Mouse (Mus musculus) MEL (cell line): Measurements from ENCODE around the gene 9130023H24Rik. TPM values are rescaled to one million over a fixed set of nuclear protein-coding genes. Genes with fewer than 3 reads are reported as not detected.
A peak's percentile ranks its signal among the peaks of the same experiment; 100 is the strongest.

Experiments used
- DNase-seq: peaks from one replicate; pipeline ENCODE4 v3.0.0; 2011; ENCODE audit warnings: low read depth, low spot score
- H3K27ac ChIP-seq: 2 replicates; pipeline ENCODE4 v1.5.1; 2012; ENCODE audit warnings: low read depth, mild to moderate bottlenecking, control low read depth, low read length, moderate library complexity; ENCODE audit not compliant: control insufficient read depth
- H3K27me3 ChIP-seq, 2 experiments: fragments of 150-350 bp in 1 of 2; sonication (generic) in 1 of 2; 2 replicates each; pipeline ENCODE4 v1.6.1; 2012; ENCODE audit warnings: low read length in 2 of 2, mild to moderate bottlenecking in 2 of 2, improper control_type of control experiment in 1 of 2, moderate library complexity in 1 of 2; ENCODE audit not compliant: insufficient read depth in 2 of 2, control insufficient read depth in 1 of 2
- H3K36me3 ChIP-seq, 2 experiments: 2 replicates each; pipeline ENCODE4 v1.6.1; 2012 to 2014; ENCODE audit warnings: low read length in 2 of 2, improper control_type of control experiment in 1 of 2, inconsistent platforms in 1 of 2, mild to moderate bottlenecking in 1 of 2; ENCODE audit not compliant: insufficient read depth in 2 of 2, control insufficient read depth in 1 of 2
- H3K4me1 ChIP-seq, 2 experiments: fragments of 150-350 bp in 1 of 2; sonication (generic) in 1 of 2; 2 replicates each; pipeline ENCODE4 v1.6.1; 2012; ENCODE audit warnings: low read length in 2 of 2, improper control_type of control experiment in 1 of 2, mild to moderate bottlenecking in 1 of 2; ENCODE audit not compliant: insufficient read depth in 2 of 2, control insufficient read depth in 1 of 2
- H3K4me3 ChIP-seq, 2 experiments: fragments of 150-350 bp in 1 of 2; sonication (generic) in 1 of 2; 2 replicates each; pipeline ENCODE4 v1.5.1; 2012; ENCODE audit warnings: low read depth in 2 of 2, low read length in 2 of 2, mild to moderate bottlenecking in 2 of 2, moderate library complexity in 2 of 2, control low read depth in 1 of 2, improper control_type of control experiment in 1 of 2; ENCODE audit not compliant: control insufficient read depth in 1 of 2, insufficient read depth in 1 of 2
- H3K79me2 ChIP-seq: 2 replicates; pipeline ENCODE4 v1.6.1; 2012; ENCODE audit warnings: mild to moderate bottlenecking, low read length, moderate library complexity; ENCODE audit not compliant: control insufficient read depth, poor library complexity, insufficient read depth
- H3K9ac ChIP-seq: 2 replicates; pipeline ENCODE4 v1.6.1; 2012; ENCODE audit warnings: low read depth, mild to moderate bottlenecking, control low read depth, low read length, moderate library complexity; ENCODE audit not compliant: control insufficient read depth, poor library complexity, severe bottlenecking
- H3K9me3 ChIP-seq: fragments of 150-350 bp; sonication (generic); replicated peaks from 2 replicates; pipeline ENCODE4 v1.6.1; 2012; ENCODE audit warnings: mild to moderate bottlenecking, low read length, improper control_type of control experiment, moderate library complexity; ENCODE audit not compliant: insufficient read depth
- BHLHE40 ChIP-seq: IDR thresholded peaks from 2 replicates; pipeline ENCODE4 v1.6.1; 2012; ENCODE audit warnings: low read depth, mild to moderate bottlenecking, inconsistent platforms, low read length, improper control_type of control experiment, borderline replicate concordance
- CHD1 ChIP-seq: IDR thresholded peaks from 2 replicates; pipeline ENCODE4 v1.6.1; 2012; ENCODE audit warnings: low read depth, mild to moderate bottlenecking, inconsistent platforms, low read length, improper control_type of control experiment
- CHD2 ChIP-seq: IDR thresholded peaks from 2 replicates; pipeline ENCODE4 v1.6.1; 2011; ENCODE audit warnings: low read length, improper control_type of control experiment
- CTCF ChIP-seq, 3 experiments: IDR thresholded peaks in 2 of 3; conservative IDR thresholded peaks in 1 of 3; 2 replicates each; pipeline ENCODE4 v1.5.1; 2011 to 2012; ENCODE audit warnings: low read length in 3 of 3, low read depth in 2 of 3, mild to moderate bottlenecking in 2 of 3, improper control_type of control experiment in 1 of 3, inconsistent platforms in 1 of 3, mixed read lengths in 1 of 3, moderate library complexity in 1 of 3; ENCODE audit not compliant: control insufficient read depth in 1 of 3, insufficient read depth in 1 of 3, poor library complexity in 1 of 3, severe bottlenecking in 1 of 3
- E2F4 ChIP-seq: IDR thresholded peaks from 2 replicates; pipeline ENCODE4 v1.6.1; 2011; ENCODE audit warnings: low read depth, low read length, improper control_type of control experiment, borderline replicate concordance
- ELF1 ChIP-seq: IDR thresholded peaks from 2 replicates; pipeline ENCODE4 v1.6.1; 2014; ENCODE audit warnings: low read depth, mild to moderate bottlenecking, inconsistent platforms, low read length, improper control_type of control experiment, moderate library complexity
- GABPA ChIP-seq: IDR thresholded peaks from 2 replicates; pipeline ENCODE4 v1.6.1; 2012; ENCODE audit warnings: low read depth, mild to moderate bottlenecking, inconsistent platforms, low read length, improper control_type of control experiment, moderate library complexity
- HCFC1 ChIP-seq: IDR thresholded peaks from 2 replicates; pipeline ENCODE4 v1.6.1; 2012; ENCODE audit warnings: low read depth, mild to moderate bottlenecking, inconsistent platforms, low read length, improper control_type of control experiment, moderate library complexity
- KAT2A ChIP-seq: conservative IDR thresholded peaks from 2 replicates; pipeline ENCODE4 v1.6.1; 2012; ENCODE audit warnings: low read depth, low read length, improper control_type of control experiment, inconsistent platforms
- MAZ ChIP-seq: IDR thresholded peaks from 2 replicates; pipeline ENCODE4 v1.6.1; 2012; ENCODE audit warnings: low read depth, mild to moderate bottlenecking, inconsistent platforms, low read length, improper control_type of control experiment
- MEF2A ChIP-seq: IDR thresholded peaks from 2 replicates; pipeline ENCODE4 v1.6.1; 2014; ENCODE audit warnings: low read depth, mild to moderate bottlenecking, inconsistent platforms, low read length, improper control_type of control experiment; ENCODE audit not compliant: poor library complexity, insufficient replicate concordance, severe bottlenecking; ENCODE audit errors: extremely low read depth
- MXI1 ChIP-seq: IDR thresholded peaks from 2 replicates; pipeline ENCODE4 v1.6.1; 2011; ENCODE audit warnings: mild to moderate bottlenecking, low read depth, low read length, improper control_type of control experiment
- MYB ChIP-seq: IDR thresholded peaks from 2 replicates; pipeline ENCODE4 v1.6.1; 2011; ENCODE audit warnings: mild to moderate bottlenecking, low read depth, low read length, improper control_type of control experiment
- MYC ChIP-seq: IDR thresholded peaks from 2 replicates; pipeline ENCODE4 v1.6.1; 2011; ENCODE audit warnings: low read depth, mild to moderate bottlenecking, low read length, improper control_type of control experiment, moderate library complexity
- NELFE ChIP-seq: IDR thresholded peaks from 2 replicates; pipeline ENCODE4 v1.6.1; 2011; ENCODE audit warnings: low read depth, low read length, improper control_type of control experiment
- NRF1 ChIP-seq: IDR thresholded peaks from 2 replicates; pipeline ENCODE4 v1.6.1; 2014; ENCODE audit warnings: low read depth, mild to moderate bottlenecking, inconsistent platforms, low read length, improper control_type of control experiment, moderate library complexity; ENCODE audit not compliant: poor library complexity, insufficient read depth, severe bottlenecking
- POLR2A ChIP-seq, 2 experiments: IDR thresholded peaks; 2 replicates each; pipeline ENCODE4 v1.6.1; 2011 to 2012; ENCODE audit warnings: low read length in 2 of 2, mild to moderate bottlenecking in 2 of 2, control low read depth in 1 of 2, improper control_type of control experiment in 1 of 2, low read depth in 1 of 2, moderate library complexity in 1 of 2; ENCODE audit not compliant: control insufficient read depth in 1 of 2, insufficient read depth in 1 of 2, poor library complexity in 1 of 2
- POLR2AphosphoS5 ChIP-seq: IDR thresholded peaks from 2 replicates; pipeline ENCODE4 v1.6.1; 2012; ENCODE audit warnings: low read depth, borderline replicate concordance, mild to moderate bottlenecking, inconsistent platforms, low read length, moderate library complexity, mixed read lengths
- RAD21 ChIP-seq: IDR thresholded peaks from 2 replicates; pipeline ENCODE4 v1.6.1; 2011; ENCODE audit warnings: mild to moderate bottlenecking, low read depth, low read length, improper control_type of control experiment
- RCOR1 ChIP-seq: IDR thresholded peaks from 2 replicates; pipeline ENCODE4 v1.6.1; 2012; ENCODE audit warnings: low read depth, mild to moderate bottlenecking, inconsistent platforms, low read length, improper control_type of control experiment
- SIN3A ChIP-seq: IDR thresholded peaks from 2 replicates; pipeline ENCODE4 v1.6.1; 2012; ENCODE audit warnings: low read length, improper control_type of control experiment, inconsistent platforms
- SMC3 ChIP-seq: IDR thresholded peaks from 2 replicates; pipeline ENCODE4 v1.6.1; 2011; ENCODE audit warnings: low read depth, low read length, improper control_type of control experiment
- TCF12 ChIP-seq: IDR thresholded peaks from 2 replicates; pipeline ENCODE4 v1.6.1; 2014; ENCODE audit warnings: low read depth, mild to moderate bottlenecking, inconsistent platforms, low read length, improper control_type of control experiment, moderate library complexity
- USF1 ChIP-seq: IDR thresholded peaks from 2 replicates; pipeline ENCODE4 v1.6.1; 2014; ENCODE audit warnings: low read depth, mild to moderate bottlenecking, inconsistent platforms, low read length, improper control_type of control experiment, moderate library complexity
- USF2 ChIP-seq, 2 experiments: IDR thresholded peaks; 2 replicates each; pipeline ENCODE4 v1.6.1; 2011 to 2012; ENCODE audit warnings: improper control_type of control experiment in 2 of 2, low read length in 2 of 2, borderline replicate concordance in 1 of 2, inconsistent platforms in 1 of 2, low read depth in 1 of 2, mild to moderate bottlenecking in 1 of 2; ENCODE audit not compliant: insufficient read depth in 1 of 2
- ZC3H11A ChIP-seq: IDR thresholded peaks from 2 replicates; pipeline ENCODE4 v1.6.1; 2012; ENCODE audit warnings: low read depth, mild to moderate bottlenecking, inconsistent platforms, low read length, improper control_type of control experiment
- ZKSCAN1 ChIP-seq: IDR thresholded peaks from 2 replicates; pipeline ENCODE4 v1.6.1; 2012; ENCODE audit warnings: low read depth, mild to moderate bottlenecking, inconsistent platforms, low read length, improper control_type of control experiment, moderate library complexity
- ZMIZ1 ChIP-seq: IDR thresholded peaks from 2 replicates; pipeline ENCODE4 v1.6.1; 2012; ENCODE audit warnings: low read depth, mild to moderate bottlenecking, inconsistent platforms, low read length, improper control_type of control experiment, moderate library complexity
- polyA plus RNA-seq, 2 experiments: library from polyadenylated mRNA; stranded (reverse) in 1 of 2; unstranded in 1 of 2; fragments of >175 nt in 1 of 2; fragments of >200 nt in 1 of 2; gene quantifications; 2 replicates each; pipeline versions ENCODE4 v1.2.1 to v1.2.4; 2012; ENCODE audit warnings: low replicate concordance in 2 of 2, low read depth in 1 of 2; ENCODE audit not compliant: insufficient read length in 2 of 2, insufficient read depth in 1 of 2, missing spikeins in 1 of 2
- total RNA-seq: library from RNA; depleted of rRNA; stranded (reverse); fragments of 300-350 nt; gene quantifications from 2 replicates; pipeline ENCODE4 v1.2.3, GENCODE M21; 2012

The 9130023H24Rik gene
- total and polyA plus RNA-seq, 3 experiments: 0.96 to 1.5 TPM; not detected in 1

- Histone ChIP-seq H3K4me3 (peak within 1 kb of the TSS; percentile 80 to 93), H3K9me3 (no peaks in the 10 kb centered on the region), H3K9ac (peak within 1 kb of the TSS; percentile 94), H3K36me3 (peaks cover 0 to 7% of the 10 kb centered on the region in 2 experiments; a peak in 2 of 4 replicates), H3K27me3 (no peaks in the 10 kb centered on the region), H3K79me2 (peaks cover 6% of the 10 kb centered on the region), H3K4me1 (peaks cover 0 to 11% of the 10 kb centered on the region in 2 experiments; a peak in 3 of 4 replicates), H3K27ac (peak within 1 kb of the TSS; percentile 99)
- TF ChIP-seq POLR2A (IDR thresholded peaks at IDR 0.05; ENCODE audit: control insufficient read depth in 1 of 2, insufficient read depth in 1 of 2, low read depth in 1 of 2, low read length in 2 of 2, poor library complexity in 1 of 2) (peak; percentile 2 to 39; a peak in 1 of 4 replicates), HCFC1 (peak; percentile 56; the same call in 1 of the 2 replicates), SIN3A (peak; percentile 85; the same call in 1 of the 2 replicates), ZKSCAN1 (no peak), MYC (no peak), E2F4 (no peak), USF2 (IDR thresholded peaks at IDR 0.05; ENCODE audit: borderline replicate concordance in 1 of 2, insufficient read depth in 1 of 2, low read depth in 1 of 2, low read length in 2 of 2) (no peak), CHD1 (no peak), CTCF (IDR thresholded peaks at IDR 0.05 in 2 of 3, conservative IDR thresholded peaks at IDR 0.05 in 1 of 3; ENCODE audit: control insufficient read depth in 1 of 3, insufficient read depth in 1 of 3, low read depth in 2 of 3, low read length in 3 of 3, poor library complexity in 1 of 3, severe bottlenecking in 1 of 3) (peak; percentile 65 to 95 (median 88)), KAT2A (no peak), RCOR1 (no peak), ZC3H11A (peak; percentile 42), ELF1 (peak; percentile 68), POLR2AphosphoS5 (no peak), USF1 (no peak), CHD2 (no peak), SMC3 (peak; percentile 63), MAZ (peak; percentile 27; the same call in 1 of the 2 replicates), RAD21 (peak; percentile 60)
- DNase-seq: peak; percentile 85
Observed at GRCm38 (mm10) chr7:128236856-128237592, 807 bp downstream of the 9130023H24Rik start, which contains the start of gene Armc5. TSS of gene Armc5 (plus strand) at chr7:128237342.

DNA sequence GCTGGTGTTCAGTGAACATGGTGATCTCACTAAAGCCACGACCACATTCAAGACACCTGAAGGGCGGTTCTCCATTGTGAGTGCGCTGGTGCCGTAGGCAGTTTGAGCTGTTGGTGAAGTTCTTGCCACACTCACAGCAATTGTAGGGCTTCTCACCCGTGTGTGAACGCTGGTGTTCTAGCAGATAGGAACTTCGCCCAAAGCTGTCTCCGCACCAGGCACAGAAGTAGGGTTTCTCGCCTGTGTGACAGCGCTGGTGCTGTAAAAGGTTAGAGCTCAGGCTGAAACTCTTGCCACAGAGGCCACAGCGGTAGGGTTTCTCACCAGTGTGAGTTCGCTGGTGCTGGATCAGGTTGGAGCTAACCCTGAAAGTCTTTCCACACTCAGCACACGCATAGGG, 1.4 kb downstream of the 9130023H24Rik start:
- H3K4me3 ChIP-seq: no peak overlapping the region
- no peak for DNase-seq
- H3K79me2 ChIP-seq: peaks cover 6% of the 10 kb centered on the region
- peaks cover 0 to 11% of the 10 kb centered on the region in 2 experiments; a peak in 3 of 4 replicates for H3K4me1 ChIP-seq
- H3K9me3 ChIP-seq: no peaks in the 10 kb centered on the region
- H3K36me3 ChIP-seq: peaks cover 0 to 7% of the 10 kb centered on the region in 2 experiments; a peak in 2 of 4 replicates
- no peak overlapping the region for H3K27ac ChIP-seq
- no peak overlapping the region for H3K9ac ChIP-seq
- no peaks in the 10 kb centered on the region for H3K27me3 ChIP-seq
- no peak for TF ChIP-seq BHLHE40
- TF ChIP-seq MXI1: no peak
- TF ChIP-seq NELFE: no peak
- TF ChIP-seq KAT2A: no peak
- no peak for TF ChIP-seq ELF1
- TF ChIP-seq POLR2AphosphoS5: no peak
- no peak for TF ChIP-seq USF1
- TF ChIP-seq GABPA: no peak
- no peak for TF ChIP-seq POLR2A (IDR thresholded peaks at IDR 0.05; ENCODE audit: control insufficient read depth in 1 of 2, insufficient read depth in 1 of 2, low read depth in 1 of 2, low read length in 2 of 2, poor library complexity in 1 of 2)
- TF ChIP-seq HCFC1: no peak
- no peak for TF ChIP-seq RAD21
- no peak for TF ChIP-seq MEF2A
- TF ChIP-seq MYB: no peak
- TF ChIP-seq TCF12: no peak
- no peak for TF ChIP-seq ZMIZ1
- no peak for TF ChIP-seq NRF1
- TF ChIP-seq RCOR1: no peak
